Mouse (Mus musculus) hindlimb bud, embryonic 11.5 days (tissue): Measurements from ENCODE around the gene P3h1.

Experiments used
- DNase-seq: peaks from one replicate; pipeline ENCODE4 v3.0.0-alpha.2; 2012; ENCODE audit warnings: low read depth, low spot score; ENCODE audit errors: extremely low spot score

Gene P3h1

GRCm38 (mm10) chr4:119232410-119233255, at the start of gene P3h1, which contains the start of gene AU022252:
Gene P3h1 (plus strand): TSS chr4:119232915.
Gene AU022252 (minus strand): TSS chr4:119232712.
- peak; percentile 99 for DNase-seq

- no peak for DNase-seq
Measured at GRCm38 (mm10) chr4:119183525-119183924, 49.2 kb upstream of the P3h1 start.

- no peak for DNase-seq
Measured at GRCm38 (mm10) chr4:119185771-119186170, 46.9 kb upstream of the P3h1 start.

GRCm38 (mm10) chr4:119188060-119188785, 44.5 kb upstream of the P3h1 start:
- DNase-seq: no peak

GRCm38 (mm10) chr4:119189392-119189791, 43.3 kb upstream of the P3h1 start:
- no peak for DNase-seq

GRCm38 (mm10) chr4:119189864-119190263, 42.9 kb upstream of the P3h1 start, which contains the start of gene Ermap:
Gene Ermap (minus strand): TSS chr4:119190011.
- DNase-seq: no peak

- DNase-seq: no peak
Measured at GRCm38 (mm10) chr4:119190618-119191017, 42.1 kb upstream of the P3h1 start.

GRCm38 (mm10) chr4:119191273-119191672, 41.4 kb upstream of the P3h1 start:
- no peak for DNase-seq

- no peak for DNase-seq
Measured at GRCm38 (mm10) chr4:119192757-119193156, 40.0 kb upstream of the P3h1 start.

- no peak for DNase-seq
Measured at GRCm38 (mm10) chr4:119194909-119195581, 37.7 kb upstream of the P3h1 start, which contains the start of gene Svbp. Gene Svbp (plus strand): TSS chr4:119195306.

GRCm38 (mm10) chr4:119195582-119196320, 37.0 kb upstream of the P3h1 start:
- no peak for DNase-seq

GRCm38 (mm10) chr4:119198105-119198504, 34.6 kb upstream of the P3h1 start:
- no peak for DNase-seq

GRCm38 (mm10) chr4:119204672-119205071, 28.0 kb upstream of the P3h1 start:
- DNase-seq: peak; percentile 47

GRCm38 (mm10) chr4:119216667-119217066, 16.0 kb upstream of the P3h1 start:
- no peak for DNase-seq

GRCm38 (mm10) chr4:119218169-119218568, 14.5 kb upstream of the P3h1 start, which contains the start of gene Tmem269:
Gene Tmem269 (minus strand): TSS chr4:119218217.
- DNase-seq: no peak

- no peak for DNase-seq
Measured at GRCm38 (mm10) chr4:119223696-119224095, 9.0 kb upstream of the P3h1 start.

GRCm38 (mm10) chr4:119224534-119224933, 8.2 kb upstream of the P3h1 start:
- no peak for DNase-seq

- no peak for DNase-seq
Measured at GRCm38 (mm10) chr4:119225719-119226118, 7.0 kb upstream of the P3h1 start.

- DNase-seq: no peak
Measured at GRCm38 (mm10) chr4:119226751-119227150, 6.0 kb upstream of the P3h1 start.

GRCm38 (mm10) chr4:119233256-119233901, 664 bp downstream of the P3h1 start:
- peak; percentile 33 for DNase-seq
